Mouse (Mus musculus): ENCODE measurements around the gene Dhx32. TPM values are rescaled to one million over a fixed set of nuclear protein-coding genes. Genes with fewer than 3 reads are reported as not detected.

The Dhx32 gene
- total and polyA plus RNA-seq, 3 experiments, result 25.6 to 27.1 TPM; not detected in 1

GRCm38 (mm10) chr7:133679961-133680360 lies 102.6 kb downstream of the Dhx32 start, which contains the start of gene Mmp21:
Mmp21 (minus strand) TSS chr7:133680061.
- Histone ChIP-seq H3K9ac (ENCODE audit: control insufficient read depth, low read depth, low read length, poor library complexity, severe bottlenecking) (no peak within 1 kb of the TSS), H3K79me2 (ENCODE audit: control insufficient read depth, insufficient read depth, low read length, poor library complexity) (no peaks in the 10 kb centered on the region), H3K4me1 (ENCODE audit: control insufficient read depth in 1 of 2, insufficient read depth in 2 of 2, low read length in 2 of 2) (no peaks in the 10 kb centered on the region), H3K9me3 (replicated peaks; ENCODE audit: insufficient read depth, low read length) (no peaks in the 10 kb centered on the region), H3K27ac (ENCODE audit: control insufficient read depth, low read depth, low read length) (no peak within 1 kb of the TSS), H3K36me3 (ENCODE audit: control insufficient read depth in 1 of 2, insufficient read depth in 2 of 2, low read length in 2 of 2) (no peaks in the 10 kb centered on the region), H3K4me3 (ENCODE audit: control insufficient read depth in 1 of 2, insufficient read depth in 1 of 2, low read depth in 2 of 2, low read length in 2 of 2) (no peak within 1 kb of the TSS), H3K27me3 (ENCODE audit: control insufficient read depth in 1 of 2, insufficient read depth in 2 of 2, low read length in 2 of 2) (no peaks in the 10 kb centered on the region)
- no peak for TF ChIP-seq NELFE (IDR thresholded peaks at IDR 0.05; ENCODE audit: low read depth, low read length)
- TF ChIP-seq GABPA (IDR thresholded peaks at IDR 0.05; ENCODE audit: low read depth, low read length), result no peak
- no peak for TF ChIP-seq SIN3A (IDR thresholded peaks at IDR 0.05; ENCODE audit: low read length)
- no peak for DNase-seq (ENCODE audit: low read depth, low spot score)

DNA sequence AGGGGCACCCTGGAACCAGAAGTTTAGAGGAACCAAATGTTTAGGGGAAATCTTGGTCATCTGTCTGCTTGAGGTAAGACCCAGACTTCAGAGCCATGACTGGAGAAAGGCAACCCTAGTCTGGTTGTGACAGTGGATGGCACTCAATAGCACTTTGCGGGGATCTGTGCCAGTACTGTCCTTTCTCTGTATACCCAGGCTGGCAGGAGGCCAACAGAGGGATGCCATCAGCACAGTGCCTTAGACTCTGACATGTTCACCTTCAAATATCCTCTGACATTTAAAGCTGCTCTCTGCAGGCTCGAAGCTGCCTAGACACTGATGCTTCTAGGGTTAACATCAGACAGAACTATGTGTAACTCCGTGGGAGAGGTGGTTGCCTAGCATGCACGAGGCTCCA lies 103.1 kb downstream of the Dhx32 start:
- no peaks in the 10 kb centered on the region for H3K9me3 ChIP-seq (replicated peaks; ENCODE audit: insufficient read depth, low read length)
- no peak overlapping the region for H3K4me3 ChIP-seq (ENCODE audit: control insufficient read depth in 1 of 2, insufficient read depth in 1 of 2, low read depth in 2 of 2, low read length in 2 of 2)
- no peak overlapping the region for H3K27ac ChIP-seq (ENCODE audit: control insufficient read depth, low read depth, low read length)
- H3K4me1 ChIP-seq (ENCODE audit: control insufficient read depth in 1 of 2, insufficient read depth in 2 of 2, low read length in 2 of 2), result no peaks in the 10 kb centered on the region
- no peak overlapping the region for H3K9ac ChIP-seq (ENCODE audit: control insufficient read depth, low read depth, low read length, poor library complexity, severe bottlenecking)
- no peak for DNase-seq (ENCODE audit: low read depth, low spot score)
- no peaks in the 10 kb centered on the region for H3K27me3 ChIP-seq (ENCODE audit: control insufficient read depth in 1 of 2, insufficient read depth in 2 of 2, low read length in 2 of 2)
- no peaks in the 10 kb centered on the region for H3K36me3 ChIP-seq (ENCODE audit: control insufficient read depth in 1 of 2, insufficient read depth in 2 of 2, low read length in 2 of 2)
- H3K79me2 ChIP-seq (ENCODE audit: control insufficient read depth, insufficient read depth, low read length, poor library complexity), result no peaks in the 10 kb centered on the region
- no peak for TF ChIP-seq UBTF (IDR thresholded peaks at IDR 0.05; ENCODE audit: borderline replicate concordance, insufficient read depth, low read depth, low read length)
- no peak for TF ChIP-seq NELFE (IDR thresholded peaks at IDR 0.05; ENCODE audit: low read depth, low read length)
- TF ChIP-seq BHLHE40 (IDR thresholded peaks at IDR 0.05; ENCODE audit: borderline replicate concordance, low read depth, low read length), result no peak
- TF ChIP-seq ELF1 (IDR thresholded peaks at IDR 0.05; ENCODE audit: low read depth, low read length), result no peak
- no peak for TF ChIP-seq ZNF384 (IDR thresholded peaks at IDR 0.05; ENCODE audit: low read depth, low read length)
- no peak for TF ChIP-seq ETS1 (IDR thresholded peaks at IDR 0.05; ENCODE audit: low read depth, low read length)
- TF ChIP-seq GABPA (IDR thresholded peaks at IDR 0.05; ENCODE audit: low read depth, low read length), result no peak
- no peak for TF ChIP-seq MXI1 (IDR thresholded peaks at IDR 0.05; ENCODE audit: low read depth, low read length)
- TF ChIP-seq ZC3H11A (IDR thresholded peaks at IDR 0.05; ENCODE audit: low read depth, low read length), result no peak
- TF ChIP-seq POLR2AphosphoS5 (IDR thresholded peaks at IDR 0.05; ENCODE audit: borderline replicate concordance, low read depth, low read length), result no peak
- TF ChIP-seq POLR2A (IDR thresholded peaks at IDR 0.05; ENCODE audit: control insufficient read depth in 1 of 2, insufficient read depth in 1 of 2, low read depth in 1 of 2, low read length in 2 of 2, poor library complexity in 1 of 2), result no peak
- no peak for TF ChIP-seq ZMIZ1 (IDR thresholded peaks at IDR 0.05; ENCODE audit: low read depth, low read length)

DNA sequence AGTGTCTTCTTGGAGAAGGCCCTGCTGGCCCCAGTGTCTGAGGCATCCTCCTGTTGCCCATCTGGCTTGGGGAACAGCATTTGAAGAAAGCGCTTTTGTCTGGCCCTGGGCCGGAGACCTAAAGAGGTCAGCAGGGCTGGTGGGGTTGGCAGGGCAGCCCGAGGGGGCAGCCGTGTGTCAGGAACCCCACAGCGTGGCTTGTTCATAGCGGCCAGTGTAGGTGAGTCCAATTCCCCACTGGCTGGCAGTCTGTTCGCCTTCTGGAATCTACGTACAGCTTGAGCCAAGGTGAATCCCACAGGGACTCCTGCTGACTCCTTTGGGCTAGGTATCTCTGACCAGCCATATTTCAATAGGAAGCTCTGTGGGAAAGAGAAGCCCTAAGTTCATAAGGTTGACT lies 103.8 kb downstream of the Dhx32 start:
- no peaks in the 10 kb centered on the region for H3K27me3 ChIP-seq (ENCODE audit: control insufficient read depth in 1 of 2, insufficient read depth in 2 of 2, low read length in 2 of 2)
- no peaks in the 10 kb centered on the region for H3K36me3 ChIP-seq (ENCODE audit: control insufficient read depth in 1 of 2, insufficient read depth in 2 of 2, low read length in 2 of 2)
- no peaks in the 10 kb centered on the region for H3K4me1 ChIP-seq (ENCODE audit: control insufficient read depth in 1 of 2, insufficient read depth in 2 of 2, low read length in 2 of 2)
- H3K79me2 ChIP-seq (ENCODE audit: control insufficient read depth, insufficient read depth, low read length, poor library complexity), result no peaks in the 10 kb centered on the region
- no peak overlapping the region for H3K9ac ChIP-seq (ENCODE audit: control insufficient read depth, low read depth, low read length, poor library complexity, severe bottlenecking)
- H3K9me3 ChIP-seq (replicated peaks; ENCODE audit: insufficient read depth, low read length), result no peaks in the 10 kb centered on the region
- TF ChIP-seq POLR2AphosphoS5 (IDR thresholded peaks at IDR 0.05; ENCODE audit: borderline replicate concordance, low read depth, low read length) (no peak), BHLHE40 (IDR thresholded peaks at IDR 0.05; ENCODE audit: borderline replicate concordance, low read depth, low read length) (no peak), TAL1 (IDR thresholded peaks at IDR 0.05; ENCODE audit: low read length) (no peak), HCFC1 (IDR thresholded peaks at IDR 0.05; ENCODE audit: low read depth, low read length) (no peak), MEF2A (IDR thresholded peaks at IDR 0.05; ENCODE audit: extremely low read depth, insufficient replicate concordance, low read depth, low read length, poor library complexity, severe bottlenecking) (no peak), CTCF (IDR thresholded peaks at IDR 0.05 in 2 of 3, conservative IDR thresholded peaks at IDR 0.05 in 1 of 3; ENCODE audit: control insufficient read depth in 1 of 3, insufficient read depth in 1 of 3, low read depth in 2 of 3, low read length in 3 of 3, poor library complexity in 1 of 3, severe bottlenecking in 1 of 3) (no peak), USF1 (IDR thresholded peaks at IDR 0.05; ENCODE audit: low read depth, low read length) (no peak), MYC (IDR thresholded peaks at IDR 0.05; ENCODE audit: low read depth, low read length) (no peak), MXI1 (IDR thresholded peaks at IDR 0.05; ENCODE audit: low read depth, low read length) (no peak), NRF1 (IDR thresholded peaks at IDR 0.05; ENCODE audit: insufficient read depth, low read depth, low read length, poor library complexity, severe bottlenecking) (no peak)
- no peak overlapping the region for H3K4me3 ChIP-seq (ENCODE audit: control insufficient read depth in 1 of 2, insufficient read depth in 1 of 2, low read depth in 2 of 2, low read length in 2 of 2)
- H3K27ac ChIP-seq (ENCODE audit: control insufficient read depth, low read depth, low read length), result no peak overlapping the region
- no peak for DNase-seq (ENCODE audit: low read depth, low spot score)

All from MEL (cell line).